Mouse (Mus musculus): ENCODE measurements around the gene Gfpt2. TPM values are rescaled to one million over a fixed set of nuclear protein-coding genes. Genes with fewer than 3 reads are reported as not detected.

The Gfpt2 gene
- total RNA-seq, 1 experiment = 28.0 TPM

DNA sequence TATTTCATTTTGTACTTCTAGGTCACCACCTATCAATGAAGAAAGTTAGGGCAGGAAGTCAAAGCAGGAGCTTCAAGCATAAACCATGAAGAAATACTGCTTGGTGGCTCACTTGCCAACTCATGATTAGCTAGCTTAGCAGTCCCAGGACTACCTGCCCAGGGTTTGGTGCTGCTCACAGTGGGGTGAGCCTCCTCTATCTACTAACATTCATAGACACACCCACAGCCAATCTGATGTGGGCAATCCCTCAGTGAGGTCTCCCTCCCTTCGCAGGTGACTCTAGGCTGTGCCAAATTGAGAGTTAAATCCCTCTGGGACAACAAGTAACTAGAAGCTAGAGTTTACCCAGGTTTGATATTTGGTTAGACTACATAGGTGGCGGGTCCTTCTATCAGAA lies 28.4 kb downstream of the Gfpt2 start:
- Histone ChIP-seq H3K4me1 (ENCODE audit: control insufficient read depth in 2 of 2, insufficient read depth in 2 of 2, low read length in 2 of 2, poor library complexity in 1 of 2) (peaks cover 0 to 4% of the 10 kb centered on the region in 2 experiments; a peak in 1 of 4 replicates), H3K9ac (ENCODE audit: insufficient read depth, low read depth, low read length, poor library complexity, severe bottlenecking) (no peak overlapping the region), H3K27ac (ENCODE audit: insufficient read depth, low read depth, low read length, poor library complexity, severe bottlenecking) (no peak overlapping the region), H3K36me3 (ENCODE audit: control insufficient read depth, insufficient read depth, low read length, poor library complexity, severe bottlenecking) (peaks cover 45% of the 10 kb centered on the region), H3K4me3 (ENCODE audit: insufficient read depth in 1 of 2, low read depth in 1 of 2, low read length in 2 of 2, poor library complexity in 1 of 2, severe bottlenecking in 1 of 2) (no peak overlapping the region), H3K9me3 (ENCODE audit: control insufficient read depth, insufficient read depth, low read depth, low read length) (no peaks in the 10 kb centered on the region)
- DNase-seq (ENCODE audit: low read depth, low spot score) = no peak
- TF ChIP-seq ZC3H11A (IDR thresholded peaks at IDR 0.05; ENCODE audit: borderline replicate concordance, low read depth, low read length) (no peak), HCFC1 (IDR thresholded peaks at IDR 0.05; ENCODE audit: borderline replicate concordance, insufficient read depth, low read length) (no peak), CHD2 (IDR thresholded peaks at IDR 0.05; ENCODE audit: low read depth, low read length) (no peak), ZNF384 (IDR thresholded peaks at IDR 0.05; ENCODE audit: low read depth, low read length) (no peak), MAFK (IDR thresholded peaks at IDR 0.05; ENCODE audit: insufficient read depth, low read depth, low read length) (no peak)
- in situ Hi-C loops (cut with MboI; ENCODE audit: low sequenced_read_pairs in 2 of 2, unreplicated experiment in 2 of 2) = no loop called here

DNA sequence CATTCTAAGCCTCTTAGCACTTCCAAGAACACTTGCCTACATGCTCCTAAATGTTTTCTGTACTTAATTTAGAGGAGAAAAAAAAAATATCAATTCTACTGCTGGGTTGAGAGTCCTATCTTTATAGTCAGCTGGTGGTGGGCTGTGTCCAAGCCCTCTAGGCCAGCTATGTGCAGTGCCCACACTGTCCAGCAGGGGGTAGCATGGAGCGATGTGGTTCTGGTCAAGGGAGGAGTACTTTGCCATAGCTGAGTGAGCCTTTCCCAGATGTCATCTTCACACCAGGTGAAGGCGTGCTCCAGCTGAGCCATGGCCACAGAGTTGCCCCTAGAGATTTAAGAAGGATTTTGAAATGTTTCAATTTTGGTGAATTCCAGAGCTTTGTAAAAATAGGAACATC lies 30.9 kb downstream of the Gfpt2 start:
- no peak overlapping the region for H3K9ac ChIP-seq (ENCODE audit: insufficient read depth, low read depth, low read length, poor library complexity, severe bottlenecking)
- peaks cover 42% of the 10 kb centered on the region for H3K36me3 ChIP-seq (ENCODE audit: control insufficient read depth, insufficient read depth, low read length, poor library complexity, severe bottlenecking)
- in situ Hi-C loops (cut with MboI; ENCODE audit: low sequenced_read_pairs in 2 of 2, unreplicated experiment in 2 of 2) = no loop called here
- H3K4me3 ChIP-seq (ENCODE audit: insufficient read depth in 1 of 2, low read depth in 1 of 2, low read length in 2 of 2, poor library complexity in 1 of 2, severe bottlenecking in 1 of 2) = no peak overlapping the region
- H3K4me1 ChIP-seq (ENCODE audit: control insufficient read depth in 2 of 2, insufficient read depth in 2 of 2, low read length in 2 of 2, poor library complexity in 1 of 2) = peaks cover 0 to 3% of the 10 kb centered on the region in 2 experiments; a peak in 1 of 4 replicates
- no peak for DNase-seq (ENCODE audit: low read depth, low spot score)
- H3K9me3 ChIP-seq (ENCODE audit: control insufficient read depth, insufficient read depth, low read depth, low read length) = no peaks in the 10 kb centered on the region
- no peak overlapping the region for H3K27ac ChIP-seq (ENCODE audit: insufficient read depth, low read depth, low read length, poor library complexity, severe bottlenecking)
- TF ChIP-seq CHD2 (IDR thresholded peaks at IDR 0.05; ENCODE audit: low read depth, low read length) (no peak), HCFC1 (IDR thresholded peaks at IDR 0.05; ENCODE audit: borderline replicate concordance, insufficient read depth, low read length) (no peak), ZC3H11A (IDR thresholded peaks at IDR 0.05; ENCODE audit: borderline replicate concordance, low read depth, low read length) (no peak), ZNF384 (IDR thresholded peaks at IDR 0.05; ENCODE audit: low read depth, low read length) (no peak), MAFK (IDR thresholded peaks at IDR 0.05; ENCODE audit: insufficient read depth, low read depth, low read length) (no peak)

DNA sequence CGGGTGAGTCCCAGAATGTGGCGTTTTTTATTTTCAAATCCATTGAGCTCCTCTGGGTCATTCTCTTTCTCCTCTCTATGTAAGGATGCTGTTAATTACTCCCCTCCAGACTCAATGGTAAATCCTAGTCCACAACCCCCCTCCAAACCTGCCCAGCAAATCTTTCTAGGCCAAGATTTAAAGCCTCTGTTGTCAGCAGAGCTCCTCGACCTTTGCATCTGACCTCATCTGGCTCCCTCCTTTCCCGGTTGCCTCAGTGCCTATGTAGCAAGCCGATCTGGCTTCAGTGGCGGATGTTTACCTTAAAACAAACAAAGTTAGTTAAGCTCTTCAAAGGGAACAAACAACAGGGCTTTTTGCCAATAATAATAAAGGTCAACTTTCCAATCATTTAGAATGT lies 33.3 kb downstream of the Gfpt2 start:
- Histone ChIP-seq H3K9me3 (ENCODE audit: control insufficient read depth, insufficient read depth, low read depth, low read length) (no peaks in the 10 kb centered on the region), H3K9ac (ENCODE audit: insufficient read depth, low read depth, low read length, poor library complexity, severe bottlenecking) (no peak overlapping the region), H3K27ac (ENCODE audit: insufficient read depth, low read depth, low read length, poor library complexity, severe bottlenecking) (no peak overlapping the region), H3K4me3 (ENCODE audit: insufficient read depth in 1 of 2, low read depth in 1 of 2, low read length in 2 of 2, poor library complexity in 1 of 2, severe bottlenecking in 1 of 2) (no peak overlapping the region), H3K4me1 (ENCODE audit: control insufficient read depth in 2 of 2, insufficient read depth in 2 of 2, low read length in 2 of 2, poor library complexity in 1 of 2) (no peaks in the 10 kb centered on the region), H3K36me3 (ENCODE audit: control insufficient read depth, insufficient read depth, low read length, poor library complexity, severe bottlenecking) (peaks cover 55% of the 10 kb centered on the region)
- DNase-seq (ENCODE audit: low read depth, low spot score) = no peak
- in situ Hi-C loops (cut with MboI; ENCODE audit: low sequenced_read_pairs in 2 of 2, unreplicated experiment in 2 of 2) = no loop called here
- TF ChIP-seq CHD2 (IDR thresholded peaks at IDR 0.05; ENCODE audit: low read depth, low read length) = no peak
- no peak for TF ChIP-seq ZC3H11A (IDR thresholded peaks at IDR 0.05; ENCODE audit: borderline replicate concordance, low read depth, low read length)
- no peak for TF ChIP-seq HCFC1 (IDR thresholded peaks at IDR 0.05; ENCODE audit: borderline replicate concordance, insufficient read depth, low read length)
- TF ChIP-seq ZNF384 (IDR thresholded peaks at IDR 0.05; ENCODE audit: low read depth, low read length) = no peak
- no peak for TF ChIP-seq MAFK (IDR thresholded peaks at IDR 0.05; ENCODE audit: insufficient read depth, low read depth, low read length)

- Histone ChIP-seq H3K9me3 (ENCODE audit: control insufficient read depth, insufficient read depth, low read depth, low read length) (no peaks in the 10 kb centered on the region), H3K36me3 (ENCODE audit: control insufficient read depth, insufficient read depth, low read length, poor library complexity, severe bottlenecking) (peaks cover 56% of the 10 kb centered on the region), H3K27ac (ENCODE audit: insufficient read depth, low read depth, low read length, poor library complexity, severe bottlenecking) (no peak overlapping the region), H3K4me1 (ENCODE audit: control insufficient read depth in 2 of 2, insufficient read depth in 2 of 2, low read length in 2 of 2, poor library complexity in 1 of 2) (no peaks in the 10 kb centered on the region), H3K4me3 (ENCODE audit: insufficient read depth in 1 of 2, low read depth in 1 of 2, low read length in 2 of 2, poor library complexity in 1 of 2, severe bottlenecking in 1 of 2) (no peak overlapping the region), H3K9ac (ENCODE audit: insufficient read depth, low read depth, low read length, poor library complexity, severe bottlenecking) (no peak overlapping the region)
- TF ChIP-seq ZC3H11A (IDR thresholded peaks at IDR 0.05; ENCODE audit: borderline replicate concordance, low read depth, low read length) (no peak), ZNF384 (IDR thresholded peaks at IDR 0.05; ENCODE audit: low read depth, low read length) (no peak), MAFK (IDR thresholded peaks at IDR 0.05; ENCODE audit: insufficient read depth, low read depth, low read length) (no peak), CHD2 (IDR thresholded peaks at IDR 0.05; ENCODE audit: low read depth, low read length) (no peak), HCFC1 (IDR thresholded peaks at IDR 0.05; ENCODE audit: borderline replicate concordance, insufficient read depth, low read length) (no peak)
- no peak for DNase-seq (ENCODE audit: low read depth, low spot score)
- in situ Hi-C loops (cut with MboI; ENCODE audit: low sequenced_read_pairs in 2 of 2, unreplicated experiment in 2 of 2) = no loop called here
Measured at GRCm38 (mm10) chr11:49829176-49829745, 35.3 kb downstream of the Gfpt2 start.
